Mouse (Mus musculus) fat pad, adult 2 months (tissue): ENCODE results near the gene Mast4.

Source experiments
- DNase-seq: peaks from one replicate; pipeline ENCODE4 v3.0.0-alpha.2; 2011; ENCODE audit warnings: low read depth, low spot score; ENCODE audit errors: extremely low read depth

Gene Mast4

GRCm38 (mm10) chr13:103199823-103200660 lies 134.3 kb downstream of the Mast4 start:
- no peak for DNase-seq

GRCm38 (mm10) chr13:103198210-103198940 lies 135.9 kb downstream of the Mast4 start:
- no peak for DNase-seq

DNA sequence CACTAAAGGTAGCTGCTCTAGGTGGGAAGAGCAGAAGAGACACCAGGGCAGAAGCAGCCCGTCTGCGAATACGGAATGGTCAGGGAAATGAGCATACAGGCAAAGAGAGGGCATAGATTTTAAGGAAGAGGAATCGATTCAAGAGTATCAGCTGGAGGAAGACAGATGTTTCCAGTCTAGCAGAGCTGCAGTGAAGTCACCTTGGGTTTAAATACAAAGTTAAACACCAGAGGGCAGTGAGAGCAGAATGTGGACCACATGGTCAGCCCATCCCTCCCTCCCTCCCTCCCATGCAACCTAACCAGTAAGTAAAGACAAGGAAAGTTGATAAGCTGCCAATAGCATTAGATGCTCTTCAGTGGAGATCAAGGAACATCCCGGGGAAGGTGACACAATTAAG lies 138.0 kb downstream of the Mast4 start:
- no peak for DNase-seq

DNA sequence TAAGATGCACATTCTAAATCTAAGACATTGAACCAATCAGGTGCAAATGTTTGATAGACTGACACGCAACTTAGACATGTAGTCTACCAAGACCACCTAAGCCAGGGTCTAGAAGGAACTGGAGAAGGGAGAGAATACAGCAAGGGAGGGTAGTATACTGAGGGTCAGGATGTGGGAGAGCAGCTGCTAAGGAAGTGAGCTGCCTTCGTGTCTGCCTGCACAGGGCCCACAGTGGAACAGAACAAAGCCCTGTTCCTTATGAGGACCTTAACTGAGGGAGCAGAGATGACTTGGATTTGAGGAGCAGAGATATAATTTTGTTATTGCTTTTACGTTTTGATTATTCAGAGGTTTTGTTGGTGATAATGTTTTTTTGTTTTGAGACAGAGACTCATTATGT lies 138.4 kb downstream of the Mast4 start:
- no peak for DNase-seq

- DNase-seq: no peak
These were observed 150.7 kb downstream of the Mast4 start for GRCm38 (mm10) chr13:103183566-103183965.

DNA sequence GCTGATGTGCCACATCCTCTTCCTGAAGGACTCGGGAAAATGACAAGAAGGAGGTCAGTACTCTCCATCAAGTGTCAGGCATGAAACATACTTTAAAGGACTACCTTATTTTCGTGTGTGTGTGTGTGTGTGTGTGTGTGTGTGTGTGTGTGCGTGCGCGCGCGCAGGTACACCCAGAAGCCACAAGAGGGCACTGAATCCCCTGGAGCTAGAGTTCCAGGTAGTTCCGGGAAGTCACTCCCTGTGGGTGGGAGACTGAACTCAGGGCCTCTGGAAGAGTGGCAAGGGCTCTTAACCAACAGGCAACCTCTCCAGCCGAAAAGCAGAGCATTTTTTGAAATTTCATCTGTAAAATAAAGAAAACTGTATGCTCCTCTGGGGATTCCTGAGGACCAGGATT lies 152.5 kb downstream of the Mast4 start:
- DNase-seq: no peak

DNA sequence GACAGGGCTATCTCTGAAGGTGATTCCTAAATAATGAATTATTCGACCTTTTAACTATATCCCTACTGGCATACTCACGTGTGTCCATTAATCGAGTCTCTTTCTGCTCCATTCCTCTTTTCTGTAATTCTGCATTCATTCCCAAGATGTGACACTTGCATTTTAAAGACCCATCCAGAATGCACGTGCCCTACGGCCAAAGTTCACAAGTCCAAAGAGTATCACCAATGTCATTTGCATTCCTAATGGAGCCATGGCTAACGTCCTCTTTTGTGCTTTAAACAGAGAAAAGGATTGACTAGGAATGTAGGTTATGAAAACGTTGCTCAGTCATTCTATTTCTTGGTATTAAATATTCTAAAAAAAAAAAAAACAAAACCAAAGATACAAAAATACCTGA lies 157.4 kb downstream of the Mast4 start:
- DNase-seq: no peak

GRCm38 (mm10) chr13:103174431-103174830 lies 159.9 kb downstream of the Mast4 start:
- no peak for DNase-seq

DNA sequence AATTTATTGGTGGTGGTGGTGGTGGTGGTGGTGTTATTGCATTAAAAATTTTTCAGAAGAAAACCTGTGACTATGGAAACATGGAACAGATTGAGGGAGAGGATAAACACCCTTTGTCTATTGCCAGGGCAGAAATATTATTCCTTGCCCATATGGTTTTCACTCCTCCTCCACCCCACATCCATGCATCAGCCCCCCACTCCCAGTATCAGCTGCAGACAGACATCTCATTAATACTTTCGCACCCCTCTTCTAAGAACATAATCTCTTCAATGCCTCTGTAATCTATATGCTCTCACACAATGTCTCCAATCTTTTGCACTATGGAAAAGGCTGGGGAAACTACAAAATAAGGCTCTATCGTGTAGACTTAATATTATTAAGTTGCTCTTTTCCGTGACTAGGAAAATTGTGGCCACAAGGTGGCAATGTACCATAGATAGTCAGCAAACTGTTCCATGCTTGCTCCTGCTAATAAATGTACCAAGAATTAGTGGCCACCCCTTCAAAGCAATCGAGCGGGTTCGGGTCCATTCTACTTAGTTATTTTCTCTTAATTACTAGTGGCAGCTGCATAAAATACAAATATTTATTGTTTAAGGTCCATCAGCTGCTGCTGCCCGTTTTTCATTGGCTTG lies 160.6 kb downstream of the Mast4 start:
- no peak for DNase-seq

GRCm38 (mm10) chr13:103151944-103152343 lies 182.4 kb downstream of the Mast4 start:
- no peak for DNase-seq

DNA sequence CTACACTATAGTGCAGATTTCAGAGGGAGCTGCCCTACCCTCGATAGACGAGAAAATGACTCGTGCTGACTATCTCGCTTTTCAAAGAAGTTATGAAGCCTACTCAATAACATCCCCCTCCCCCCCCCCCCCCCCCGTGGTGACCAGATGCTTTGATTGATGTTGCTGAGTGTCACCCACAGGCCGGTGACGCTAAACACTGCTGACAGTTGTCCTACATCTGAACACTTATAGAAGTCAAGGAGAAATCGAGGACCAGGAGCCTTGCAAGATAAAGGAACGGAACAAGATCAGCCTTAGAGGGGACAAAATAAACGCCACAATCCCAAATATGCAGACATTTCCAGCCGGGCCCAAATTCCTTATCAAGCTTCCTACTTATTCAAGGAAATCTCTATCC lies 183.1 kb downstream of the Mast4 start:
- DNase-seq: no peak

- DNase-seq: no peak
These were observed 183.6 kb downstream of the Mast4 start for GRCm38 (mm10) chr13:103150671-103151070.

DNA sequence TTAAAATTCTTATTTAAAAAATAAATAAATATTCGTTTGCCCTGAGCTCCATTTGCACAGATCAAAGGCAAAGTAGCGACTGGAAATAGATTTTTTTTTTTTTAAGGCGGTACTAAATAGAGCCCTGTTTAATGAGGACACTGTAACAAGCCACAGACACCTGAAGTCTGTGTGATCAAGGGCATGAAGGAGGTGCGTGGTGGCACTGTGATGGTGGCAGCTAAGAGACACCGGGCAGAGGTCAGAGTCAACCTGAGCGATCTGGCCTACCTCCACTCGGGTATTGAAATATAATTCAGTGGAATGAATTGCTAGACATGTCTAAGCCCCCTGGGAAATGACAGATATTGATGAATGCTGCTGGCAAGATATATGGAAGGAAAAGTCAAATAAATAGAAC lies 184.9 kb downstream of the Mast4 start:
- DNase-seq: no peak

- DNase-seq: no peak
These were observed 190.0 kb downstream of the Mast4 start for GRCm38 (mm10) chr13:103144343-103144742.

DNA sequence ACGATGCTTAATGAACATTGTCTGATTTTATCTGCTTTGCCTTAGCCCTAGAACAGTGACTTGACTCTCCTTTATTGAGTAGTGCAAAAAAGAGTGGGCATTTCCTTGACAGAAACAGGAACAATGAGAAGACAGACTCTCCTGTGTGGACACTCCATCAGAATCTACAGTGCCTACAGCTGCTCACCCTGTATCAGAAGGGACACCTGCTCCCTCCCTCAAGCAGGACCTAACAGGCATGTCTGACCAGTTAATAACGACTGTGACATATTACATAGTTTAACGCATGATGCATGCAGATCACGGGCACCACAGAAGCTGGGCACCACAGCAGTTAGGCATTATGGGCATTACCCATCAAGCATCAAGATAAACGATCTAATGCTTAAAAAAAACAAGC lies 193.0 kb downstream of the Mast4 start:
- DNase-seq: no peak

DNA sequence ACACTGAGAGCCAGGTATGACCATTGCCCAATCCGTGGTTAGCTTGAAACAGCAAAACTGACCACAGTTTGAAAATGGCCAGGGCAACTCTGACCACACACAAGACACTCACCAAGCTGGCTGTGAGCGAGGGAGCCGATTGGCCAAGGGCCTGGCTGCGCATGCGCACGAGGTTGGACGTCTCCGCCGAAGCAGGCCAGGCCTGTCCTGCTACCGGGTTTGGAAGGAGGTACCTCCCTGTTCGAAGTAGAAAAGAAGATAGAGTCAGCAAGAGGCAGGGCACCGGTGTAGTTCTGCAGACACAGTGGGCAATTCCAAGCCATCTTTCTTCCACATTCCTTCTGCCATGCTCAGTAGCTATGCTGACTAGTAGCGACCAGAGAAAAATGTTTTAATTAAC lies 194.2 kb downstream of the Mast4 start:
- no peak for DNase-seq

GRCm38 (mm10) chr13:103138298-103138697 lies 196.0 kb downstream of the Mast4 start:
- DNase-seq: no peak

DNA sequence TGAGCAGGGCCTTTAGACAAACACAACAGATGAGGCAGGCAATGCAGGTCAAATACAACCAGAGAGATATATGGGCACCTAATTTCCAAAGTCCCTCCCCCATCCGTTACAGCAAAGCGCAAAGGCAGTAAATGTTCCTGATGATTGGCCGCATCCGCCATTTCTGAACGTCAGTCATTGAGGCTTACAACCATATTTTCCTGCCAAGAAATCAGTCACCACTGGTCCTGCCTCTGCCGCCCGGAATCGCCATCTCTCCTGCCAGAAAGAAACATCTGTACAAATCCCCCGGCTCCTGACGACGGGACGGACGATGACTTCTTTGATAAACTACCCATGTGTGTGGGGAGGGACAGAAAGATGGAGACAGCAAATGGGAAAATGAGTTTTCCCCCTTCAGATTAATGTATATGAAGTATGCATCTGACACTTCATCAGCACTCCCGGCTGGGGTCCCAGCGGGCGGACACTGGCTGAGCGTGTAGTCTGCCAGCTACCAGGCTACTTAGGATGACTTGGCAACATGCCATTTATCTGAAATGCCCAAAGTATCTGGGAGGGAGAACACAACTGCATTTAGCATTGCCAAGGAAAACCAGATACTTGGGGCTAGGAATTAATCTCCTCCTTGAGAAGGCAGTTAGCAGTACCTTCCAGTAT lies 198.9 kb downstream of the Mast4 start:
- DNase-seq: no peak

GRCm38 (mm10) chr13:103131781-103132180 lies 202.5 kb downstream of the Mast4 start:
- no peak for DNase-seq

GRCm38 (mm10) chr13:103129130-103129797 lies 205.0 kb downstream of the Mast4 start:
- no peak for DNase-seq

DNA sequence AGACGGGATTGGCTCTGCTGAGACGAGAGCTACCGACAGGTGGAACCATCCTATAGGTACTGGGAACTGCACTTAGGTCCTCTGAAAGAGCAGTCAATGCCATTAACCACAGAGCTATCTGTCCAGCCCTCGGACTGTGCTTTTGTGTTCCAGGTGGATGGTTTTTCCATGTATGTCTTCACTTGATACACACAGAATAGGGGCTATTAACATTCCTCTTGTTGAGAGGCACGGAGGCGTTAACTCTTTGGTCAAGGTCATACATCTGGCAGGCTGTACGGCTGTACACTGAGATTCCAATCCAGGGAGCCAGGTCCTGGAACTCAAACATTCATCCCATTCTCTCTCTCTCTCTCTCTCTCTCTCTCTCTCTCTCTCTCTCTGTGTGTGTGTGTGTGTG lies 205.6 kb downstream of the Mast4 start:
- DNase-seq: no peak
